9 mouse cellular contexts compared by ENCODE assay signal in the genomic region with DNA sequence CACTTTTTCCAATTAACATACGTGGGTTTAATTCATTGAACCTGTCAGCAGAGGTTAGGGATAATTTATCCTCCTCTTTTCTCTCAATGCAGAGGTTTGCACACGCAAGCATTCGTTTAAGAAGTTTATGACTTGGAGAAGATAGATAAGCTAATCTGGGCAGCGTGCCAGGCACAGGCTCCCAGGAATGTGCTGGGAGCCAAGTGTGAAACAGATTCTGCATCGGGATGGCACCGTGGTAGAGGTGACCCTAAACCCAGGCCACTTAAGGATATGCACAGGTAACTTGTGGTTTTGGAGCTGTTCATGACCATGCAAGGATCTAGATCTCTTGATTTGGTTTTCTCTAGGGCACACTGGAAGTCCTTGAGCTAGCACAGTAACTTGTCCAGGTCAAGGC.
DNase-seq lines count a peak whose midpoint lies in the region.
"Had no signal": no experiment of that assay in that cellular context is flagged by ENCODE, and none has a peak within 500 bp of the region (broad histone marks: within the 10 kb centered on the region; RNA-seq: fewer than 3 reads in every experiment).

No protein-coding gene starts in this region.

- intact Hi-C loops in left cerebral cortex, postnatal 4 days (cut with DNase I), result no loop called here

- peak; percentile 43 to 59 for DNase-seq in cerebellum, postnatal 10 days
- no peak for DNase-seq in cerebellum, adult 9-11 months
- peak; percentile 15 for DNase-seq in left cerebral cortex, postnatal 4 days
- DNase-seq in left cerebral cortex, adult 11 months (ENCODE audit: low spot score), result no peak
- peak; percentile 3 for DNase-seq in urinary bladder, postnatal 25 days (ENCODE audit: low spot score)
- DNase-seq in urinary bladder, adult 18-20 months (ENCODE audit: low spot score in 2 of 2), result no peak
- no peak for DNase-seq in left cerebral cortex, adult 9 months (ENCODE audit: low spot score in 2 of 2)
- DNase-seq in embryo, embryonic 11 days, result no peak
- DNase-seq: gastrocnemius, adult 2 months had no signal

Comparison
In these comparisons a context has a peak if more than half of its experiments do, and no peak if none do; other contexts are left out.
1. DNase-seq: peak in cerebellum, postnatal 10 days (2 of 2), left cerebral cortex, postnatal 4 days (single experiment) and urinary bladder, postnatal 25 days (single experiment); none in cerebellum, adult 9-11 months (single experiment), left cerebral cortex, adult 11 months (single experiment), urinary bladder, adult 18-20 months (0 of 2), left cerebral cortex, adult 9 months (0 of 2) and embryo, embryonic 11 days (single experiment).